Mouse (Mus musculus) R1 (cell line): Measurements from ENCODE around the gene Pigc.

Experiments used
- DNase-seq: peaks from one replicate; pipeline ENCODE4 v3.0.0-alpha.2; 2018; ENCODE audit warnings: low read depth, low spot score

Gene Pigc

GRCm38 (mm10) chr1:162008208-162008607 is 39.2 kb downstream of the Pigc start:
- DNase-seq = no peak

GRCm38 (mm10) chr1:162008631-162009067 is 39.7 kb downstream of the Pigc start:
- no peak for DNase-seq

- no peak for DNase-seq
These were observed 40.1 kb downstream of the Pigc start for GRCm38 (mm10) chr1:162009086-162009485.

GRCm38 (mm10) chr1:162011523-162012245 is 42.7 kb downstream of the Pigc start:
- no peak for DNase-seq

GRCm38 (mm10) chr1:162013561-162013960 is 44.6 kb downstream of the Pigc start:
- DNase-seq = no peak

- no peak for DNase-seq
These were observed 46.4 kb downstream of the Pigc start for GRCm38 (mm10) chr1:162015247-162015862.

GRCm38 (mm10) chr1:162016982-162017381 is 48.0 kb downstream of the Pigc start:
- no peak for DNase-seq

- DNase-seq = no peak
These were observed 49.1 kb downstream of the Pigc start for GRCm38 (mm10) chr1:162017975-162018600.

- DNase-seq = no peak
These were observed 49.6 kb downstream of the Pigc start for GRCm38 (mm10) chr1:162018601-162018977.

GRCm38 (mm10) chr1:162020303-162020731 is 51.3 kb downstream of the Pigc start:
- DNase-seq = no peak

- no peak for DNase-seq
These were observed 51.8 kb downstream of the Pigc start for GRCm38 (mm10) chr1:162020766-162021165.
